Mouse (Mus musculus) CD4-positive helper T cell, adult 2 months (primary cell): ENCODE results near the gene Rasgrp4.
A peak's percentile ranks its signal among the peaks of the same experiment; 100 is the strongest.
"Not testable (repeated sequence)": the region's sequence is repeated elsewhere in the genome, so short reads cannot be mapped to it uniquely, and the experiment has no call there.

ENCODE experiments used
- DNase-seq: peaks from one replicate; pipeline ENCODE4 v3.0.0-alpha.2; 2012; ENCODE audit warnings: low read depth, missing footprints, low spot score

Gene Rasgrp4

GRCm38 (mm10) chr7:29178106-29178505 is 43.5 kb downstream of the Rasgrp4 start:
- DNase-seq, result no peak

- DNase-seq, result peak; percentile 62
Measured at GRCm38 (mm10) chr7:29179323-29179722, 44.7 kb downstream of the Rasgrp4 start.

- peak; percentile 99 for DNase-seq
Measured at GRCm38 (mm10) chr7:29180077-29180853, 45.6 kb downstream of the Rasgrp4 start, which contains the start of gene Psmd8. Gene Psmd8, minus strand, starts transcription at chr7:29180701.

GRCm38 (mm10) chr7:29180854-29181236 is 46.2 kb downstream of the Rasgrp4 start:
- DNase-seq, result no peak

- DNase-seq, result not testable (repeated sequence)
Measured at GRCm38 (mm10) chr7:29181323-29181722, 46.7 kb downstream of the Rasgrp4 start.

GRCm38 (mm10) chr7:29194230-29194629 is 59.6 kb downstream of the Rasgrp4 start:
- not testable (repeated sequence) for DNase-seq

GRCm38 (mm10) chr7:29202577-29202976 is 67.9 kb downstream of the Rasgrp4 start:
- DNase-seq, result no peak
